Mouse (Mus musculus): ENCODE data around the gene Papolg. TPM values are rescaled to one million over a fixed set of nuclear protein-coding genes. Genes with fewer than 3 reads are reported as not detected.

Gene Papolg
- 0.17 and 0.99 TPM in 2 replicates for polyA plus RNA-seq (2012; ENCODE audit: low replicate concordance)

DNA sequence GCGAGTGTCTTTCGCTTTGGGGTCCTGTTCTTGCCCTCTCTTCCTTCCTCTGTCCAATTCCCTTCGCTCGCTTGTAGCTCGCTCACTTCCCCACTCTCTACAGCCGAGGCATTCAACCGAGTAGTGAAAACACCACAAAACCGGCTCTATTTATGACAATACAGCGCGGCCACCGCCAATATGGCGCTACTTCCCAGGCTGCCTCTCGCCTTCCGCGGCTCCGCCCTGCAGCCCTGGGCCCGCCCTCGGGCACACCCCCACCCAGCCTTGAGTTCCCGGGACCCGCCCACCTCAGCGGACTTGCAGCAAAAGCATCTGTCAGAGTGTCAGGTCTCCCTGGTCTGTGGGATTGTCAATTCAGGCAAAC, at the start of gene Papolg:
Papolg (minus strand) TSS at position 194 of the 367 bp plus-strand sequence.

Other genes starting within 250 kb of the Papolg start
- gene Pus10, start 229.6 kb downstream of the Papolg start, polyA plus RNA-seq (2012; ENCODE audit: low replicate concordance) = 1.3 and 8.4 TPM in 2 replicates
- gene Pex13, start 229.3 kb downstream of the Papolg start, polyA plus RNA-seq (2012; ENCODE audit: low replicate concordance) = 4.8 and 8.1 TPM in 2 replicates
- gene Rel, start 124.3 kb downstream of the Papolg start, polyA plus RNA-seq (2012; ENCODE audit: low replicate concordance) = 0.51 and 1.0 TPM in 2 replicates
- not detected in 2 replicates for gene A830031A19Rik, start 179.8 kb upstream of the Papolg start, polyA plus RNA-seq (2012; ENCODE audit: low replicate concordance)
- gene Bcl11a, start 182.8 kb upstream of the Papolg start, polyA plus RNA-seq (2012; ENCODE audit: low replicate concordance) = 85.8 and 101 TPM in 2 replicates